Mouse (Mus musculus) heart, adult 2 months (tissue): ENCODE measurements at regions not wholly inside any gene's neighbourhood (a gene's known extent, or its start where the extent isn't known, plus 50 kb on each side); places are given as distances from the start of the nearest gene placed in this dataset.
"Not testable (repeated sequence)": the region's sequence is repeated elsewhere in the genome, so short reads cannot be mapped to it uniquely, and the experiment has no call there.

Experiments
- CTCF ChIP-seq: fragments of 200-600 bp; IDR thresholded peaks from 2 replicates; pipeline ENCODE4 v1.8.1; 2022; ENCODE audit warnings: antibody characterized with exemption, mild to moderate bottlenecking, moderate library complexity
- EP300 ChIP-seq: fragments of 200-500 bp; IDR thresholded peaks from 2 replicates; pipeline ENCODE4 v1.6.1; 2011; ENCODE audit warnings: low read depth, low read length, control low read depth; ENCODE audit not compliant: insufficient read depth
- POLR2A ChIP-seq: fragments of 200-500 bp; IDR thresholded peaks from 2 replicates; pipeline ENCODE4 v1.6.1; 2011; ENCODE audit warnings: mild to moderate bottlenecking, low read depth, low read length, control low read depth; ENCODE audit not compliant: insufficient read depth

- TF ChIP-seq CTCF, EP300, POLR2A: not testable (repeated sequence)
Observed at GRCm38 (mm10) chr19:59569590-59569989, 111.4 kb downstream of the Emx2 start.
